Mouse (Mus musculus) liver, embryonic 13.5 days (tissue): ENCODE data around the gene Vapa. TPM values are rescaled to one million over a fixed set of nuclear protein-coding genes. Genes with fewer than 3 reads are reported as not detected.

Source experiments
- ATAC-seq: fragments of 200-750 bp; cut with Nextera tagmentation; 2 replicates; pipeline ENCODE4 v1.8.0; 2017; ENCODE audit warnings: low read depth, mild to moderate bottlenecking, moderate number of reproducible peaks, moderate library complexity
- DNase-seq: peaks from one replicate; pipeline ENCODE4 v3.0.0; 2022
- H3K27ac ChIP-seq: fragments of 300-500 bp; sonication (generic); 2 replicates; pipeline ENCODE4 v1.5.1; 2015; ENCODE audit warnings: moderate library complexity, mild to moderate bottlenecking, inconsistent platforms
- H3K27me3 ChIP-seq: fragments of 300-500 bp; sonication (generic); 2 replicates; pipeline ENCODE4 v1.6.1; 2015; ENCODE audit warnings: mild to moderate bottlenecking, inconsistent platforms
- H3K36me3 ChIP-seq: fragments of 300-500 bp; sonication (generic); 2 replicates; pipeline ENCODE4 v1.6.1; 2015; ENCODE audit warnings: mild to moderate bottlenecking, inconsistent platforms
- H3K4me1 ChIP-seq: fragments of 300-500 bp; sonication (generic); replicated peaks from 2 replicates; pipeline ENCODE4 v1.6.1; 2015; ENCODE audit warnings: inconsistent platforms
- H3K4me2 ChIP-seq: fragments of 300-500 bp; sonication (generic); 2 replicates; pipeline ENCODE4 v1.6.1; 2015; ENCODE audit warnings: inconsistent platforms, mild to moderate bottlenecking, moderate library complexity
- H3K4me3 ChIP-seq: fragments of 300-500 bp; sonication (generic); replicated peaks from 2 replicates; pipeline ENCODE4 v1.5.1; 2015; ENCODE audit warnings: mild to moderate bottlenecking, inconsistent platforms
- H3K9ac ChIP-seq: fragments of 300-500 bp; sonication (generic); 2 replicates; pipeline ENCODE4 v1.6.1; 2015; ENCODE audit warnings: mild to moderate bottlenecking, inconsistent platforms
- H3K9me3 ChIP-seq: fragments of 300-500 bp; sonication (generic); replicated peaks from 2 replicates; pipeline ENCODE4 v1.6.1; 2016; ENCODE audit warnings: inconsistent platforms
- WGBS: fragments of 180-500 bp; shearing (Covaris S2); methylation state at CpG from one replicate; pipeline ENCODE4 v1.1.7; 2015; ENCODE audit not compliant: insufficient replicate concordance; 5-methylcytosine and 5-hydroxymethylcytosine counted together
- polyA plus RNA-seq: library from polyadenylated mRNA; unstranded; fragments of >200 nt; fragmentation: Nextera tagmentation; extraction: Ambion mirVana; gene quantifications from 2 replicates; pipeline ENCODE4 v1.2.1, GENCODE M21; 2015

Gene Vapa
- 76.8 and 91.4 TPM in 2 replicates for polyA plus RNA-seq

- Histone ChIP-seq H3K9me3 (no peaks in the 10 kb centered on the region), H3K27me3 (0 out of 2 replicates have a peak, but pooled peaks cover 3% of the 10 kb centered on the region)
Measured at GRCm38 (mm10) chr17:65613463-65614412, at the start of gene Vapa. Vapa (minus strand) TSS chr17:65613555.

DNA sequence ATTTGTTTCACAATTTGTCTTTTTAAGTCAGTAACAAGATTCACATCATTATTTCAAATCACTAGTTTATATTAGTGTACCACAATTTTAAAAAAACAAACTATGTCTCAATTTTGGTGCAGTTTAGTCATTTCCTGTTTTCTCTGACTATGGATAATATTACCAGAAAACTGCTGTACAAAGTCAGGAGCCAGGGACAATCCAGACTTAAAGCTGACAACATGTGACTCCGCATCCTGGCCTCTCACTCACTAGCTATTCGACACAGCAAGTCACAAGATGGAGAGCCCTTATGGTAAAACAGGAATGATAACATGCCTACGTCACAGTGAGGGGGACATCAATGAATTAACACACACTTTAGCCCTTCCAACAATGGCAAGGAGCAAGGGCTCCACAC is 49.3 kb upstream of the Vapa start:
- Histone ChIP-seq H3K27me3 (no peaks in the 10 kb centered on the region), H3K4me2 (no peak overlapping the region), H3K9me3 (no peaks in the 10 kb centered on the region), H3K36me3 (no peaks in the 10 kb centered on the region), H3K9ac (no peak overlapping the region), H3K27ac (peak overlapping the region; percentile 79; the same call in 1 of the 2 replicates), H3K4me3 (no peak overlapping the region), H3K4me1 (peaks cover 33% of the 10 kb centered on the region)
- ATAC-seq (no peak), DNase-seq (no peak)
- WGBS: 77% methylated on average over 3 of the region's 3 CpGs

More at GRCm38 (mm10) chr17:65613463-65614412, at the start of gene Vapa:
- Histone ChIP-seq H3K4me1 (peaks cover 39% of the 10 kb centered on the region), H3K4me3 (peak within 1 kb of the TSS; percentile 98), H3K4me2 (peak within 1 kb of the TSS; percentile 88), H3K27ac (peak within 1 kb of the TSS; percentile 96), H3K36me3 (peaks cover 6% of the 10 kb centered on the region), H3K9ac (peak within 1 kb of the TSS; percentile 99)
- ATAC-seq (peak; percentile 87), DNase-seq (peak; percentile 97)
- under 1% methylated on average over 84 of the region's 85 CpGs for WGBS

- no peak for ATAC-seq
- WGBS: 28% methylated on average over 2 of the region's 2 CpGs
Measured at GRCm38 (mm10) chr17:65658416-65658815, 45.1 kb upstream of the Vapa start.

DNA sequence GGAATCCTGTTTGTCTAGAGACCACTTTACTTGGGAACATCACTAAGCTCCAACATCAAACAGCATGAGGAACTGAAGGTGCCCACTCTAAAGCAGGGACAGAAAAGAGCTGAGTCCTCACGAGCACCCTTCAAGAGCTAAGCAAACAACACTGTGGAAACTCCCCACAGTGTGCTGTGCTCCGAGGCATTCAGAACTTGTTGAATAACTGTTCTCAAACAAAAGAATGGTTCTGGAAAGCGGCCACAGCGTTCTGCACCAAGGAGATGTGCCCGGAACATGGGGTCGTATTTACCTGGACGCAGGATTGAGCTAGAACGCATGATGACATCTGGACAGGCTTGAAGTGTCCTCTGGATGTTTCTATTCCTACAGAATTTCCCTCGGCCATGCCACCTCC is 44.6 kb upstream of the Vapa start:
- Histone ChIP-seq H3K27ac (no peak overlapping the region), H3K4me2 (no peak overlapping the region), H3K9ac (no peak overlapping the region), H3K27me3 (no peaks in the 10 kb centered on the region), H3K9me3 (no peaks in the 10 kb centered on the region), H3K4me1 (peaks cover 19% of the 10 kb centered on the region), H3K36me3 (no peaks in the 10 kb centered on the region), H3K4me3 (no peak overlapping the region)
- WGBS: 80% methylated on average over 9 of the region's 9 CpGs
- ATAC-seq: no peak
- DNase-seq: no peak

More at GRCm38 (mm10) chr17:65658416-65658815, 45.1 kb upstream of the Vapa start:
- H3K9me3 ChIP-seq: no peaks in the 10 kb centered on the region
- no peaks in the 10 kb centered on the region for H3K27me3 ChIP-seq
- H3K9ac ChIP-seq: no peak overlapping the region
- H3K27ac ChIP-seq: no peak overlapping the region
- no peak overlapping the region for H3K4me2 ChIP-seq
- no peak overlapping the region for H3K4me3 ChIP-seq
- no peak for DNase-seq
- no peaks in the 10 kb centered on the region for H3K36me3 ChIP-seq
- peaks cover 23% of the 10 kb centered on the region for H3K4me1 ChIP-seq

DNA sequence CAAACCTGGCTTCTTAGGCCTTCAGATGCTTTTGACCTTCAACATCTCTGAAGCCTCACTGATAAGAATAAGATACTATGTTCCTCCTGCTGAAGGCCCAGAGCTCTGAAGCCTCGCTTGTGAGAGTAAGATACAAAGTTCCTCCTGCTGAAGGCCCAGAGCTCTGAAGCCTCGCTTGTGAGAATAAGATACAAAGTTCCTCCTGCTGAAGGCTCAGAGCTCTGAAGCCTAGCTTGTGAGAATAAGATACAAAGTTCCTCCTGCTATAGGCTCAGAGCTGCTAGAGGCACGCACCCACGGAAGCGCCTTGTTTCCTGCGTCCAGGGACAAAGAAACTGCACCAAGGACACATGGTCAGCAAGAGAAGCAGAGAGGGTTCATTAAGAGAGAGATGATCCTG is 43.4 kb upstream of the Vapa start:
- DNase-seq (no peak), ATAC-seq (peak; percentile 27; the same call in 1 of the 2 replicates)
- Histone ChIP-seq H3K9ac (no peak overlapping the region), H3K36me3 (no peaks in the 10 kb centered on the region), H3K27me3 (no peaks in the 10 kb centered on the region), H3K4me3 (no peak overlapping the region), H3K4me1 (peaks cover 16% of the 10 kb centered on the region), H3K27ac (peak overlapping the region; percentile 25; the same call in 1 of the 2 replicates), H3K9me3 (no peaks in the 10 kb centered on the region), H3K4me2 (no peak overlapping the region)
- WGBS: 52% methylated on average over 6 of the region's 6 CpGs

DNA sequence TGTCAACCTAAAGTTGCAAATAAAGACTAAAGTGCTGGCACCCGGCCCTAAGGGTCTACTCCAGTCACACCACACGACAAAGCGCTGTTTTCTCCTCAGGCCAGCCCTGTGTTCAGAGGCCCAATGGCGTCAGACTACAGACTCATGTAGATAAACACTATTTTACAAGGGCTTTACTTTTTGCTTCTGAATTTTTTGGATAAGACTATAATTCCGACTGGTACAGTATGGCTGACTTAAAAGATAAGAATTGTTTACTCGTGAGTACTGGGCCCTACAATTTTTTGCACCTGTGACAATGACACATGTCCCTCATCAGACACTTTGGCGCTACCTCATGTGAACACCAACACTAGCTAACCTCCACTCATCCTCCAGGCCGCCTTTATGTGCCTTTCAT is 42.7 kb upstream of the Vapa start:
- H3K27ac ChIP-seq: no peak overlapping the region
- H3K9me3 ChIP-seq: no peaks in the 10 kb centered on the region
- ATAC-seq (peak; percentile 73), DNase-seq (no peak)
- H3K4me2 ChIP-seq: no peak overlapping the region
- no peaks in the 10 kb centered on the region for H3K27me3 ChIP-seq
- 47% methylated on average over 8 of the region's 8 CpGs for WGBS
- no peaks in the 10 kb centered on the region for H3K36me3 ChIP-seq
- no peak overlapping the region for H3K9ac ChIP-seq
- peaks cover 16% of the 10 kb centered on the region for H3K4me1 ChIP-seq
- no peak overlapping the region for H3K4me3 ChIP-seq

DNA sequence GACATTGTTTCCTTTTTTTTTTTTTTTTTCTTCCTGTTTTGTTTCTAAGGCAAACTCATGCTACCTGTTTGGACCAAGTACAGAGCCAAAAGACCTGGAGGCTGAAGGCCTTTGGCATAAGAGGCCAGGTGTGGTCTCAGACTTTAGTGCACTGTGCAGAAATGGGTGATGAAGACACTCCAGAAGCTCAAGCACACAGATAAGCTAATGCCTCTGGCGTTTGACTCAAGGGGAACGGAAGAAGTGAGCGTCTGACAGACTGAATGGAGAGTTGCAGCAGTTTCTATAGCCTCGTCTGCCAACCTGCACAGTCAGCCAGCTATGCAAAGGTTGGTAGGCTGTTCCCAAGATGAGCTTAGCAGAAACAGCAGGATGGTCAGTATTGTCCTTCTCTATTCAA is 42.3 kb upstream of the Vapa start:
- ATAC-seq (no peak), DNase-seq (no peak)
- Histone ChIP-seq H3K9ac (no peak overlapping the region), H3K27me3 (no peaks in the 10 kb centered on the region), H3K4me2 (no peak overlapping the region), H3K4me3 (no peak overlapping the region), H3K27ac (no peak overlapping the region), H3K36me3 (no peaks in the 10 kb centered on the region), H3K4me1 (peaks cover 16% of the 10 kb centered on the region), H3K9me3 (no peaks in the 10 kb centered on the region)
- WGBS: 53% methylated on average over 4 of the region's 4 CpGs

- no peaks in the 10 kb centered on the region for H3K9me3 ChIP-seq
- H3K4me1 ChIP-seq: peaks cover 1% of the 10 kb centered on the region
- H3K4me2 ChIP-seq: no peak overlapping the region
- H3K27me3 ChIP-seq: no peaks in the 10 kb centered on the region
- no peaks in the 10 kb centered on the region for H3K36me3 ChIP-seq
- no peak overlapping the region for H3K27ac ChIP-seq
- no peak overlapping the region for H3K4me3 ChIP-seq
- DNase-seq (no peak), ATAC-seq (no peak)
- 54% methylated on average over 6 of the region's 6 CpGs for WGBS
- no peak overlapping the region for H3K9ac ChIP-seq
Measured at GRCm38 (mm10) chr17:65650598-65650997, 37.2 kb upstream of the Vapa start.

DNA sequence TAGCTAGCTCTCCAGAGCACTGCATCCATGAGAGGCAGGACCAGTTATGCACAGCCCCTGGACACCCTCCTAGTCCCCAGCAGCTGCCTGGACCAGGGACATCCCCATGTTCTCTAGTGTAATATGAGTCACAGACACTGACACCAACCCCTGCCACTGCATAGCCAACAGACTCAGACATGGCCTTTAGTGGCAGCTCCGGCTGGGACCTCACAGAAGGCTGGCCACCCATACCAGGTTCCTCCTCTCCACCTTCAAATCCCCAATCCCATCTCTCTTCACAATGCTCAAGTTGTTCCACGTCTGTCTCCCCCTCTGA is 35.8 kb upstream of the Vapa start:
- H3K36me3 ChIP-seq: no peaks in the 10 kb centered on the region
- no peak overlapping the region for H3K4me3 ChIP-seq
- 50% methylated on average over 2 of the region's 2 CpGs for WGBS
- no peak overlapping the region for H3K27ac ChIP-seq
- no peak for ATAC-seq
- H3K4me1 ChIP-seq: no peaks in the 10 kb centered on the region
- DNase-seq: no peak
- no peak overlapping the region for H3K4me2 ChIP-seq
- H3K9ac ChIP-seq: no peak overlapping the region
- H3K9me3 ChIP-seq: no peaks in the 10 kb centered on the region
- no peaks in the 10 kb centered on the region for H3K27me3 ChIP-seq

DNA sequence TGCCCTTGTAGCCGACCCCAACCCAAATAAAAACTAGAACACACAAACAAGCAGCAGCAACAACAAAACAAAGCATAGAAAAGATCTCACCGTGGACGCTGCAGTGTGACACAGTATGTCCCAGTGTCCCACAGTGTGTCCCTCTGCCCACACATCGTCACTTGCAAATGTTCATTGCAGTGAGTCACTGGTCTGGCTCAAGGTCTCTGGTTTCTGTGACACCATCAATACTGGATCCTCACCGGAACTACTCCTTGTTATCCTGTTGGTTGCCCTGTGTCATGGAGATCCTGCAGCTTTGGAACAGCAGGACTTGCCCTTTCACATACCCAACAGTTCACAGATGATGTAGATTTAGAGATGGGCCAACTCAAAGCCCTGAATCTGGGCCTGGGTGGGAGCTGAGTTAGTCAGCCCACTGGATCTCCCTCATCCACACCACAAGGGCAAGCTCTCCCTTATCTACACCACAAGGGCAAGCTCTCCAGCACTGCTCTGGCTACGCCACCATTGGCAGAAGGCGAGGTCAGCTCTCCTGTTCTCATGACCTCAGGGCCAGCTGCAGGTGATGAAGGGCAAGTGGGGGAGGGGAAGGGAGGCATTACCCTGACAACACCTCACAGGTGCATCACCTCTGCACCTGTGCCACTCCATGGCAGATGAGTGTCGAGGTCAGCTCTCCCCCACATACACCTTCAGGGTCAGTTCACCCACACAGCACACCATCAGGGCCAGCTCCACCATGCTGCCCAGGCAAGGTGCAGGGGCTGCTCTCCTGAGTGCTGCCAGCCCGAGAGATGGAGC is 35.2 kb upstream of the Vapa start:
- no peaks in the 10 kb centered on the region for H3K4me1 ChIP-seq
- ATAC-seq: no peak
- 60% methylated on average over 9 of the region's 9 CpGs for WGBS
- no peaks in the 10 kb centered on the region for H3K36me3 ChIP-seq
- no peak for DNase-seq
- no peaks in the 10 kb centered on the region for H3K27me3 ChIP-seq
- no peak overlapping the region for H3K9ac ChIP-seq
- no peak overlapping the region for H3K4me3 ChIP-seq
- no peak overlapping the region for H3K27ac ChIP-seq
- H3K4me2 ChIP-seq: no peak overlapping the region
- H3K9me3 ChIP-seq: no peaks in the 10 kb centered on the region

GRCm38 (mm10) chr17:65647961-65648360 is 34.6 kb upstream of the Vapa start:
- WGBS: 44% methylated on average over 5 of the region's 5 CpGs
- no peak overlapping the region for H3K9ac ChIP-seq

More at GRCm38 (mm10) chr17:65647961-65648360, 34.6 kb upstream of the Vapa start:
- no peaks in the 10 kb centered on the region for H3K36me3 ChIP-seq
- H3K27me3 ChIP-seq: no peaks in the 10 kb centered on the region
- H3K4me2 ChIP-seq: no peak overlapping the region
- H3K27ac ChIP-seq: no peak overlapping the region
- ATAC-seq (no peak), DNase-seq (no peak)
- no peak overlapping the region for H3K4me3 ChIP-seq
- H3K9me3 ChIP-seq: no peaks in the 10 kb centered on the region
- no peaks in the 10 kb centered on the region for H3K4me1 ChIP-seq
